Mouse (Mus musculus): ENCODE measurements around the gene Dpm2. TPM values are rescaled to one million over a fixed set of nuclear protein-coding genes. Genes with fewer than 3 reads are reported as not detected.

Gene Dpm2
- 133 and 147 TPM in 2 replicates for polyA plus RNA-seq (2015; fragmentation: Nextera tagmentation; extraction: Ambion mirVana)

DNA sequence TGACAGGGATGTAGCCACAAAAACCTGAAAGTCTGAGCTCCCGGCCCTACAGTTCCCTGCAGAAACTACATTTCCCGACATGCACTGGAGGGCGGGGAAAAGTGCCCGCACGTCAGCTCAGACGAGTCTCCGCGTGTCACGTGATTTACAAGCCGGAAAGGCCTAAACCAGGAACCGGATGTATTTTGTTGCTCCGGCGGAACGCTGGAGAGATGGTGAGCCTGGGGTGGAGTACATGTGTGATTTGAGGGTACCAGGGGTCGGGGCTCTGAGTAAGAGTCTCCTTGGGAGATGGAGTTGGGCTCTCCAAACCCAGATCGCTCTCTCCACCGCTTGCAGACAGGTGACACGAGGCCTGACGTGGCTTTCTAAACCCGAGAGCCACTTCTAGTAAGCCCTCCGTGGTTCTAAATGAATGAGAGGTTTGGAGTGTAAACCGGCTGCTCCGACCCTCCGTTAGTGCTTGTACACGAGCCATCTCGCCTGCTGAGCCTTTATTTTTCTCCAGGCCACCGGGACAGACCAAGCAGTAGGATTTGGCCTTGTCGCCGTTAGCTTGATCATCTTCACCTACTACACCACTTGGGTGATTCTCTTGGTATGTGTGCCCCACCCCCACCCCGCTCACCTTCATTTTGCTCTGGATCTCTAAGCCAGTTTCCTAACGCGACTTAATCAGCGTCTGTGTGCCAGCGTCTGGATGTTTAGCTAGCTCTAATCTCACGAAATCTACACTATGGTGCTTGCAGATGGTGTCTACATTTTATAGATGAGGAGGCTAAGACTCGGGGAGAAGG, at the start of gene Dpm2:
Gene Dpm2 (plus strand): TSS at position 161 of the 797 bp plus-strand sequence.
- Histone ChIP-seq H3K4me2 (replicated peaks) (peak within 1 kb of the TSS; percentile 91), H3K27me3 (no peaks in the 10 kb centered on the region), H3K9me3 (no peaks in the 10 kb centered on the region), H3K27ac (peak within 1 kb of the TSS; percentile 67; the same call in 1 of the 2 replicates), H3K4me3 (replicated peaks) (peak within 1 kb of the TSS; percentile 73), H3K36me3 (peaks cover 39% of the 10 kb centered on the region), H3K4me1 (replicated peaks) (peaks cover 26% of the 10 kb centered on the region), H3K9ac (replicated peaks) (peak within 1 kb of the TSS; percentile 85)
- 2% methylated on average over 36 of the region's 36 CpGs for WGBS
- ATAC-seq = peak; percentile 79

GRCm38 (mm10) chr2:32524536-32525031, 46.1 kb upstream of the Dpm2 start:
- H3K27ac ChIP-seq = no peak overlapping the region
- no peak overlapping the region for H3K9ac ChIP-seq (replicated peaks)
- WGBS = 90% methylated on average over 13 of the region's 13 CpGs
- no peaks in the 10 kb centered on the region for H3K27me3 ChIP-seq
- H3K36me3 ChIP-seq = no peaks in the 10 kb centered on the region
- H3K4me2 ChIP-seq (replicated peaks) = no peak overlapping the region
- H3K9me3 ChIP-seq = no peaks in the 10 kb centered on the region
- no peak for ATAC-seq
- H3K4me1 ChIP-seq (replicated peaks) = no peaks in the 10 kb centered on the region
- H3K4me3 ChIP-seq (replicated peaks) = no peak overlapping the region

GRCm38 (mm10) chr2:32525816-32526215, 44.8 kb upstream of the Dpm2 start:
- 87% methylated on average over 12 of the region's 12 CpGs for WGBS
- Histone ChIP-seq H3K27me3 (no peaks in the 10 kb centered on the region), H3K9ac (replicated peaks) (no peak overlapping the region), H3K36me3 (no peaks in the 10 kb centered on the region), H3K4me1 (replicated peaks) (no peaks in the 10 kb centered on the region), H3K4me3 (replicated peaks) (no peak overlapping the region), H3K27ac (no peak overlapping the region), H3K4me2 (replicated peaks) (no peak overlapping the region), H3K9me3 (no peaks in the 10 kb centered on the region)
- ATAC-seq = no peak

DNA sequence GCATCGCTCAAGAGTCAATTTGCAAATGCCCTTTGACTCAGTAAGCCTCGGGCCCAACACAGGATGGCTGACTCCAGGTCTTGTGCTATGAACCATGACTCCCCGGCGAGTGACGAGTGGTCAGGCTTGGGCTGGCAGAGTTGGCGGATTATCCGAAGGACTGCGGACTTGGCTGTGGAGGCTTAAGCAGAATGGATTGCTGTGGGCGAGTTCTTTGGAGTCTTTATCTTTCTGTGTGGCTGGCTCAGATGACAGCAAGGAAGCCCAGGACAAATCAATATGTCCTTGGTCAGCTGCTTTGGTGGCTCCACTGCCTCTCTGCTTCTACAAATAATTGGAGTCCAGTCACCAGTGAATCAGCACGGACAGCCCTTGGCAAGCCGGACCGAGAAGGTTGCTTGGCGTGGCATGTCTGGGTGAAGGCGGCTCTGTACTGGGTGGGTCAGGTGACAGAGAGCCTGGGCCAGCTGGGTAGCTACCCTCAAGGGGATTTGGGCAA, 43.1 kb upstream of the Dpm2 start:
- Histone ChIP-seq H3K4me3 (replicated peaks) (no peak overlapping the region), H3K27ac (no peak overlapping the region), H3K9me3 (no peaks in the 10 kb centered on the region), H3K4me2 (replicated peaks) (no peak overlapping the region), H3K4me1 (replicated peaks) (no peaks in the 10 kb centered on the region), H3K9ac (replicated peaks) (no peak overlapping the region), H3K36me3 (no peaks in the 10 kb centered on the region), H3K27me3 (no peaks in the 10 kb centered on the region)
- no peak for ATAC-seq
- WGBS = 53% methylated on average over 14 of the region's 14 CpGs

GRCm38 (mm10) chr2:32528326-32528725, 42.3 kb upstream of the Dpm2 start:
- 93% methylated on average over 1 of the region's 1 CpGs for WGBS

GRCm38 (mm10) chr2:32530479-32530878, 40.2 kb upstream of the Dpm2 start:
- H3K4me1 ChIP-seq (replicated peaks) = peaks cover 15% of the 10 kb centered on the region
- no peak for ATAC-seq
- WGBS = 92% methylated on average over 2 of the region's 2 CpGs

More at GRCm38 (mm10) chr2:32528326-32528725, 42.3 kb upstream of the Dpm2 start:
- ATAC-seq = no peak
- Histone ChIP-seq H3K4me1 (replicated peaks) (peaks cover 1% of the 10 kb centered on the region; the same call in 1 of the 2 replicates), H3K4me3 (replicated peaks) (no peak overlapping the region), H3K36me3 (no peaks in the 10 kb centered on the region), H3K4me2 (replicated peaks) (no peak overlapping the region), H3K27me3 (no peaks in the 10 kb centered on the region), H3K9ac (replicated peaks) (no peak overlapping the region), H3K27ac (no peak overlapping the region), H3K9me3 (no peaks in the 10 kb centered on the region)

DNA sequence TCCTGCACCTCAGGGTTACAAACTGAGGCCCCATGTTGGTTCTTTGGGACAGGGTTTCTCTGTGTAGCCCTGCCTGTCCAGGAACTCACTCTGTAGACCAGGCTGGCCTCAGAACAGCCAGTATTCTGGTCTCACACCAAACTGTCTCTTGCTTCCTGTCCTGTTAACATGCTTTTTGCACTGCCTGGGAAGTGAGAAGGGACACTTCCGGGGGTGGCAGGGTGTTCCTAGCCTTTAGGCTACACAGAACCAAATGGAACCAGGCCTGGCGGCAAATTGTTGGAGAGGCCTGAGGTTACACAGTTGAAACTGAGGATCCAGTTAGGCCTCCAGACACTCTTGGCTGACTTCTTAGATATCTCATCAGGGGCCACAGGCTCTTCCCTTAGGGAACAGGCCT, 37.5 kb upstream of the Dpm2 start:
- WGBS = 93% methylated on average over 2 of the region's 2 CpGs
- Histone ChIP-seq H3K27ac (no peak overlapping the region), H3K9me3 (no peaks in the 10 kb centered on the region), H3K4me2 (replicated peaks) (no peak overlapping the region), H3K4me3 (replicated peaks) (no peak overlapping the region), H3K4me1 (replicated peaks) (peaks cover 40% of the 10 kb centered on the region), H3K27me3 (no peaks in the 10 kb centered on the region), H3K9ac (replicated peaks) (no peak overlapping the region), H3K36me3 (no peaks in the 10 kb centered on the region)
- no peak for ATAC-seq

More at GRCm38 (mm10) chr2:32530479-32530878, 40.2 kb upstream of the Dpm2 start:
- Histone ChIP-seq H3K4me3 (replicated peaks) (no peak overlapping the region), H3K36me3 (no peaks in the 10 kb centered on the region), H3K27ac (no peak overlapping the region), H3K27me3 (no peaks in the 10 kb centered on the region), H3K9ac (replicated peaks) (no peak overlapping the region), H3K9me3 (no peaks in the 10 kb centered on the region), H3K4me2 (replicated peaks) (no peak overlapping the region)

DNA sequence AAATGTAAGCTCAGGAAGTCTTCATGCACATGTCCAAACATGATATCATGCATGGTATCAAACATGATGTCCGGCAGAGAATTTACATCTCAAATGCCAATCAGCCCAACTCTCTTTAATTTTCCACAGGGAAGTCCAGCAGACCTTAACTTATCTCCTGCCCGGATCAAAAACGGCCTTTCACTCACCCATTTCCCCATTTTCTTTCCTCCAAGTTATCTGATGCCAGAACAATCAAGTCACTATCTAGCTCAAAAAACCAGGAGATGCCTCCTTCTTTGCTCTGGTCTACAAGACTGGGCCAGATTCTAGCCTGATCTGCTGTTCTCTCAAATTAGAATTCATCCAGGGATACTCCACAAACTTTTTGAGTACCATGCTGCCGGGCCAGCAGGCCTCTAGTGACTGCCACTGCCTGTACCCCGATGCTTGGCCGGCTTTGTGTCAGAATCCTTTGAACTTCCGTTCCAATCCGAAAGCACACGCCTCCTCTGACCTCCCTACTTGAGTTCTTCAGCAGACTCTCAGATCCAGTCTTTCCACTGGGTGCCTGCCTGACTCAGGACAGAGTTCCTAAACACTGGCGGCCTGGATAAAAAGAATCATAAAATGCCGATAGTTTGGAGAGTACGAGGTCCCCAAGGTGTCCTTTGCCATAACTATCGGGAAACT, 36.5 kb upstream of the Dpm2 start:
- Histone ChIP-seq H3K4me3 (replicated peaks) (peak overlapping the region; percentile 94), H3K4me2 (replicated peaks) (peak overlapping the region; percentile 71), H3K36me3 (no peaks in the 10 kb centered on the region), H3K27ac (peak overlapping the region; percentile 89), H3K4me1 (replicated peaks) (peaks cover 50% of the 10 kb centered on the region), H3K9me3 (no peaks in the 10 kb centered on the region), H3K9ac (replicated peaks) (peak overlapping the region; percentile 68), H3K27me3 (no peaks in the 10 kb centered on the region)
- ATAC-seq = peak; percentile 2; the same call in 1 of the 2 replicates
- WGBS = 9% methylated on average over 13 of the region's 13 CpGs

DNA sequence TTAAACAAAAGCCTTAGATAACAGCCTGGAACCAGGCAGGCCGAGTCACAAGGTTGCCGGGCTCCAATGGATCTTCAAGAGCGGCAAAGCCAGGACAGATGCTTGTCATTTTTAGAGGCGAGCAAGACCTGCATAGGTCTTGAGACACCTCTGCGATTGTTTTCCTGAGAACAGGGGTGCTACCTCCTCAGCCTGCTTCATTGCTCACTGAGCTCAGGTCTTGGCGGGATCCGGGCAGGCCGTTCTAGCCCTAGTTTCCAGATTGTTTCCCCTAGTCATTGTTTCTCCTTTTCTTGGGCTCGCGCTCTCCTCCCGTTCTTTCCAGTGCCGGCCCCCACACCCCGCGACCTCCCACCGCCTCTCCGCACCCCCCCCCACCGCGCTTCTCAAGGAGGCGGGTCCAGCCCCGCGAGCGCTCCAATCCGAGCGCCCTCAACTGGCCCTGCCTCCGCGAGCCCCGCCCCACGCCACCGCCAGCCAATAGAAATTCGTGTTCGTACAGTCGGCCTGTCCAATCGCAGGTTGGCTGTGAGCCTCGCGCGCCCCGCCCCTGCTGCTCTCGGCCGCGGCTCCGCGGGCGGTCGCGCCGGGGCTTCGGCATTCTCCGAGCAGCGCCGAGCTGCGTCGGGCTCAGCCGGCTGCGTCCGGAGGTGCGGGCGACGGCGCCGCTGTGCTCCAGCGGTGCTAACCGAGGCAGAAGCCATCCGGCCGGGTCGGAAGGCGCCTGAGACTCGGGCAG, 35.8 kb upstream of the Dpm2 start, which contains the start of gene Fam102a:
Gene Fam102a (plus strand): TSS at position 600 of the 739 bp plus-strand sequence.
- H3K9ac ChIP-seq (replicated peaks) = peak within 1 kb of the TSS; percentile 98
- peak; percentile 93 for ATAC-seq
- no peaks in the 10 kb centered on the region for H3K36me3 ChIP-seq
- H3K4me1 ChIP-seq (replicated peaks) = peaks cover 57% of the 10 kb centered on the region
- no peaks in the 10 kb centered on the region for H3K27me3 ChIP-seq
- WGBS = under 1% methylated on average over 63 of the region's 67 CpGs
- H3K4me3 ChIP-seq (replicated peaks) = peak within 1 kb of the TSS; percentile 94
- H3K4me2 ChIP-seq (replicated peaks) = peak within 1 kb of the TSS; percentile 71
- H3K9me3 ChIP-seq = no peaks in the 10 kb centered on the region
- peak within 1 kb of the TSS; percentile 93 for H3K27ac ChIP-seq

DNA sequence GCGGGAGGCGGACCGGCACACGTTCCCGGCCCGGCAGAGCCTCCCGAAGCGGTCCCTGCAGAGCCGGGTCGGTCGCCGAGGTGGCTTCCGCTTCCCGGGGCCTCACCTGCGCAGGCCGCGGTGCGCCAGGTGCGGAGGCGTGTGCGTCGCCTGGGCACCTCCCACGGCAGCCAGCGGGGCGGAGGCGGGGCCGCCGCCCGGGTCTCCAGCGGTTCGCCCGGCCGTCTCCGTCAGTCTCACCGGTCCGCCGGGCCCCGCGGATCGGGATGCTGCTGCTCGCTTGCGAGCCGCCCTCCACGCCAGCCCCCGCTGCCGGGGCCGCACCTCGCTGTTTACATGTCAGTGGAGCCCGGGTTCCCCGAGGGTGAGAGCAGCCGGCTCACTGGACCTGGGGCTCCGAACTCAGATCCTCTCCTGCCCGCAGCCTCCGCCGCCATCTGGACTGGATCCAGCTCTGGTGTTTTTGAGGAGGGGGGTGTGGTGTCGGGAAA, 35.1 kb upstream of the Dpm2 start:
- Histone ChIP-seq H3K9ac (replicated peaks) (peak overlapping the region; percentile 98), H3K36me3 (no peaks in the 10 kb centered on the region), H3K27ac (peak overlapping the region; percentile 93), H3K9me3 (no peaks in the 10 kb centered on the region), H3K4me2 (replicated peaks) (peak overlapping the region; percentile 71), H3K4me3 (replicated peaks) (peak overlapping the region; percentile 94), H3K27me3 (no peaks in the 10 kb centered on the region), H3K4me1 (replicated peaks) (peaks cover 61% of the 10 kb centered on the region)
- under 1% methylated on average over 48 of the region's 56 CpGs for WGBS
- no peak; the same call in 1 of the 2 replicates for ATAC-seq

- peak overlapping the region; percentile 98 for H3K9ac ChIP-seq (replicated peaks)
- peak overlapping the region; percentile 93 for H3K27ac ChIP-seq
- H3K9me3 ChIP-seq = no peaks in the 10 kb centered on the region
- H3K36me3 ChIP-seq = no peaks in the 10 kb centered on the region
- no peaks in the 10 kb centered on the region for H3K27me3 ChIP-seq
- H3K4me1 ChIP-seq (replicated peaks) = peaks cover 63% of the 10 kb centered on the region
- 2% methylated on average over 14 of the region's 14 CpGs for WGBS
- ATAC-seq = no peak
- peak overlapping the region; percentile 71 for H3K4me2 ChIP-seq (replicated peaks)
- H3K4me3 ChIP-seq (replicated peaks) = peak overlapping the region; percentile 94
Observed at GRCm38 (mm10) chr2:32536086-32536633, 34.5 kb upstream of the Dpm2 start.
